Mouse (Mus musculus) midbrain, embryonic 14.5 days (tissue): ENCODE data around the gene Pdpn. TPM values are rescaled to one million over a fixed set of nuclear protein-coding genes. Genes with fewer than 3 reads are reported as not detected.
"Not testable (repeated sequence)": the region's sequence is repeated elsewhere in the genome, so short reads cannot be mapped to it uniquely, and the experiment has no call there.

Experiments used
- ATAC-seq: fragments of 200-750 bp; cut with Nextera tagmentation; 2 replicates; pipeline ENCODE4 v1.8.0; 2017; ENCODE audit warnings: moderate number of reproducible peaks, moderate library complexity; ENCODE audit not compliant: low FRiP score, low TSS enrichment
- DNase-seq: peaks from one replicate; pipeline ENCODE4 v3.0.0-alpha.2; 2015
- H3K27ac ChIP-seq: fragments of 300-500 bp; sonication (generic); replicated peaks from 2 replicates; pipeline ENCODE4 v1.5.1; 2014; ENCODE audit warnings: mild to moderate bottlenecking, low read depth, low read length, moderate library complexity
- H3K27me3 ChIP-seq: fragments of 300-500 bp; sonication (generic); 2 replicates; pipeline ENCODE4 v1.6.1; 2014; ENCODE audit warnings: low read length, control low read depth, mixed read lengths; ENCODE audit not compliant: control insufficient read depth, insufficient read depth
- H3K36me3 ChIP-seq: fragments of 300-500 bp; sonication (generic); 2 replicates; pipeline ENCODE4 v1.6.1; 2014; ENCODE audit warnings: low read length, control low read depth; ENCODE audit not compliant: control insufficient read depth, insufficient read depth
- H3K4me1 ChIP-seq: fragments of 300-500 bp; sonication (generic); 2 replicates; pipeline ENCODE4 v1.6.1; 2014; ENCODE audit warnings: mild to moderate bottlenecking, antibody characterized with exemption, low read length, control low read depth; ENCODE audit not compliant: control insufficient read depth, insufficient read depth
- H3K4me2 ChIP-seq: fragments of 300-500 bp; sonication (generic); 2 replicates; pipeline ENCODE4 v1.6.1; 2014; ENCODE audit warnings: mild to moderate bottlenecking, low read length, moderate library complexity
- H3K4me3 ChIP-seq: fragments of 300-500 bp; sonication (generic); replicated peaks from 2 replicates; pipeline ENCODE4 v1.5.1; 2014; ENCODE audit warnings: low read depth, low read length
- H3K9ac ChIP-seq: fragments of 300-500 bp; sonication (generic); replicated peaks from 2 replicates; pipeline ENCODE4 v1.6.1; 2014; ENCODE audit warnings: mild to moderate bottlenecking, low read length, moderate library complexity
- H3K9me3 ChIP-seq: fragments of 300-500 bp; sonication (generic); 2 replicates; pipeline ENCODE4 v1.6.1; 2016; ENCODE audit warnings: low read length, control low read depth, mixed read lengths; ENCODE audit not compliant: control insufficient read depth
- WGBS: fragments of 180-500 bp; shearing (Covaris S2); extraction: QIAGEN DNeasy Blood & Tissue Kit; methylation state at CpG from one replicate; pipeline ENCODE4 v1.1.7; 2014; 5-methylcytosine and 5-hydroxymethylcytosine counted together
- polyA plus RNA-seq: library from polyadenylated mRNA; unstranded; fragments of >200 nt; fragmentation: Nextera tagmentation; extraction: Ambion mirVana; gene quantifications from 2 replicates; pipeline ENCODE4 v1.2.1, GENCODE M21; 2014

Pdpn gene
- polyA plus RNA-seq = 41.4 and 61.2 TPM in 2 replicates

DNA sequence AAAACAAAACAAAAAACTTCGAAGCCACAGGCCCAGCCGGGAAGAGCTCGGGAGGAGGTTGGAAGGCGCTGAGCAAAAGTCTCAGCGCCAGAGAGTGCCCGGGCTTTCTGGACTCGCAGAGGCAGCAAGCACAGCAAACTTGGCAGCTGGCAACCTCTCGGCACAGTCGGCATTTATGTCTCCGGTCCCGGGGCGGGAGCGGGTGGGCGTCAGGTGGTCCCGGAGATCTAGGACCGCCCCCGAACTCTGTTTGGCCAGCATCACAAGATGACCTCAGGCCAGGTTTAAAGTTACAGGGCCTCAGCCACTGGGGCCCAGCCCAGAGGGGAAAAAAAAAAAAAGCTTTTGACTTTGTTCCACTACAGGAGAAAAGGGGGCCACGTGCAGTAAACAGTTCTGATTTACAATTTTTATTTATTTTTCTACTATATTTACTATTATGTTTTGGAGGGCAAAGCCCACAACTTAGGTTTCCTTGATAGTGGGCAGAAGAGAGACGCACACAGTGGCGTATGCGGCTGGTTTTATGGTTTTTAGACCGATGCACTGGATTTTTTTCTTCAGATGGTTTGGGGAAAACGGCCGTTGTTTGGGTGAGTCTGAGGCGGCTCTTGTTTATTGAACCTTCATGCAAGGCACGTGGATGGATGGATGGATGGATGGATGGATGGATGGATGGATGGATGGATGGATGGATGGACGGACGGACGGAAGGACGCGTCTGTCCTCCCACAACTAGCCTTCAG, at the start of gene Pdpn:
Pdpn (minus strand) TSS at position 240 of the 746 bp plus-strand sequence.
- Histone ChIP-seq H3K27me3 (no peaks in the 10 kb centered on the region), H3K27ac (peak within 1 kb of the TSS; percentile 60), H3K9ac (peak within 1 kb of the TSS; percentile 40; the same call in 1 of the 2 replicates), H3K4me3 (peak within 1 kb of the TSS; percentile 36), H3K36me3 (no peaks in the 10 kb centered on the region), H3K4me2 (peak within 1 kb of the TSS; percentile 62), H3K9me3 (no peaks in the 10 kb centered on the region), H3K4me1 (peaks cover 30% of the 10 kb centered on the region)
- peak; percentile 55 for ATAC-seq
- DNase-seq = peak; percentile 78
- 1% methylated on average over 31 of the region's 31 CpGs for WGBS

DNA sequence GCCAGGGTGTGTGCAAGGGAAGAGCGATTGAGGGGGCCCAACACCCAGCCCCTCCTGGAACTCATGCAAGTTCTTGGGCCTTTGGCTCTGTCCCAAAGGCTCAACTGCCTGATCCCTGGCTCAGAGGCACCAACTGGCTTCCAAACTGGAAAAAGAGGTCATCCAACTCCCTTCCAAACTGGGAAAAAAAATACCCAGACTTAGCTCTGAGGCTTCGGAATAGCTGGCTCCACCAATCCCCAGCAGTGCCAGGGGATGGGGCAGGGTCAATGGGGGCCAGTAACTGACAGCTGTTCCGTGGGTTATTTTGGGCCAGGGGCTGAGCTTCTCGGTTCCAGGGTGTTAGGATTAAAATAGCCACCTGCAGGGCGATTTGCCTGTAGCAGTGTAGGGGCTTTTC, 49.3 kb upstream of the Pdpn start:
- H3K9me3 ChIP-seq = no peaks in the 10 kb centered on the region
- no peak overlapping the region for H3K9ac ChIP-seq
- 22% methylated on average over 5 of the region's 5 CpGs for WGBS
- no peak overlapping the region for H3K27ac ChIP-seq
- DNase-seq (no peak), ATAC-seq (no peak)
- peaks cover 38% of the 10 kb centered on the region for H3K27me3 ChIP-seq
- H3K4me2 ChIP-seq = no peak overlapping the region
- H3K4me1 ChIP-seq = peaks cover 11% of the 10 kb centered on the region; the same call in 1 of the 2 replicates
- no peaks in the 10 kb centered on the region for H3K36me3 ChIP-seq
- H3K4me3 ChIP-seq = no peak overlapping the region

- Histone ChIP-seq H3K27me3 (peaks cover 21% of the 10 kb centered on the region), H3K4me1 (peaks cover 11% of the 10 kb centered on the region; the same call in 1 of the 2 replicates)
- 81% methylated on average over 5 of the region's 5 CpGs for WGBS
- not testable (repeated sequence) for H3K9me3 ChIP-seq, H3K36me3 ChIP-seq, H3K27ac ChIP-seq, H3K9ac ChIP-seq, H3K4me3 ChIP-seq, DNase-seq, H3K4me2 ChIP-seq, ATAC-seq
Measured at GRCm38 (mm10) chr4:143345491-143345890, 46.1 kb upstream of the Pdpn start.

DNA sequence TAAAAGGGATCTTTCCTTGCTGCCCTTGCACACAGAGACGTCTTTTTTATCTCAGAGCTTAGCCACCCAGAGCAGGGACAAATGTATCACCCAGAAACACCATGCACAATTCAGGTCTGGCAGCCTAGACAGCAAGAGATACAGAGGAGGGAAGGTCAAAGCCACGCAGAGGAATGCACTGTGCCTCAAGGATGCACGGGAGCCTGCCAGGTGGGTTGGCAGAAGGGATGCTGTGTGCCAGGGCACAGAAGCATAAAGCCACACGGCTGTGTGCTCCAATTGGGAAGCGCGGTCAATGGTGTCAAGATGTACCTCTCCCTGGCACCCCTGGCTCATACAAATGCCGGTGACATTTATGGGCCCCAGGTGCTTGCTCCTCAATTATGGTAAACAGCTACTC, 42.1 kb upstream of the Pdpn start:
- Histone ChIP-seq H3K4me2 (no peak overlapping the region), H3K27me3 (no peaks in the 10 kb centered on the region), H3K36me3 (no peaks in the 10 kb centered on the region), H3K4me1 (no peaks in the 10 kb centered on the region), H3K9me3 (no peaks in the 10 kb centered on the region), H3K9ac (no peak overlapping the region), H3K4me3 (no peak overlapping the region), H3K27ac (no peak overlapping the region)
- WGBS = 76% methylated on average over 7 of the region's 7 CpGs
- DNase-seq (no peak), ATAC-seq (no peak)

DNA sequence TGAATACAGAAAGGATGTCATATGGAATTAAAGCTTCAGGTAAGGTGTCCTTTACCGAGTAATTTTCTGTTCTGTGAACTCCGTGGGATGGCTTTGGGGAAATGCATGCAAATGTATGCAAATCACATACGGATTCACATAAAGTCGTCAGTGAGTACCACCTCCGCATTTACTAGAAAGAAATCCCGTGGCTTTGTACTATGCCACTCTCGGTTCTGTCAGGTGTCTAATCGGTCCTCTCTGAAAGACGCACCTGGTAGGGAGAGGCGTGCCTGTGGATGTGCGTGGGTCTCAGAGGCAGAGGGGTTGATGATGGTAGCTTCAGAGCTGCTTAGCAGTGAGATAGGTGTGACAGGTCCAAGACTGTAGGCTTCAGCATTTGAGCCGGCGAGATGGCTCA, 40.4 kb upstream of the Pdpn start:
- Histone ChIP-seq H3K36me3 (no peaks in the 10 kb centered on the region), H3K9ac (no peak overlapping the region), H3K27ac (no peak overlapping the region), H3K27me3 (no peaks in the 10 kb centered on the region), H3K9me3 (no peaks in the 10 kb centered on the region), H3K4me3 (no peak overlapping the region), H3K4me1 (no peaks in the 10 kb centered on the region), H3K4me2 (no peak overlapping the region)
- ATAC-seq (no peak), DNase-seq (no peak)
- WGBS = 70% methylated on average over 13 of the region's 13 CpGs

DNA sequence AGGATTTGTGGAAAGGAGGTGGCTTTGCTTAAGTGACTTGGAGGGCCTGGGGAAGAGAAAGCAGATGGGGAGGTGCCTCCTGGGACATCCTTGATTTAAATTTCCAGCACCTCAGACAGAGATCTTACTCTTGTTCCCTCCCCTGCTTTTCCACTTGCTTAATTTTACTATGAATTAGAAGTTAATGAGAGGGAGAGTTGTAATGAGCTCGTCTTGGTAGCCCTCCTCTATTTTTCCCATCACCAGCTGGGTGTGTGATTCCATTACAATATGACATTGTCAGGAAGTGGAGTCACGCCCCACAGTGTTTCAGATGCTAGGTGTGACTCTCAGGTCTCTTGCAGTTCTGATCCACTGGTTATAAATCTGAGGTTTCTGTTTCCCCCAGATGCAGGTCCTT, 36.7 kb upstream of the Pdpn start:
- no peaks in the 10 kb centered on the region for H3K9me3 ChIP-seq
- WGBS = 64% methylated on average over 2 of the region's 2 CpGs
- H3K9ac ChIP-seq = no peak overlapping the region
- no peaks in the 10 kb centered on the region for H3K27me3 ChIP-seq
- H3K27ac ChIP-seq = no peak overlapping the region
- no peak overlapping the region for H3K4me2 ChIP-seq
- H3K4me3 ChIP-seq = no peak overlapping the region
- no peaks in the 10 kb centered on the region for H3K36me3 ChIP-seq
- DNase-seq = no peak
- ATAC-seq = no peak
- H3K4me1 ChIP-seq = no peaks in the 10 kb centered on the region

DNA sequence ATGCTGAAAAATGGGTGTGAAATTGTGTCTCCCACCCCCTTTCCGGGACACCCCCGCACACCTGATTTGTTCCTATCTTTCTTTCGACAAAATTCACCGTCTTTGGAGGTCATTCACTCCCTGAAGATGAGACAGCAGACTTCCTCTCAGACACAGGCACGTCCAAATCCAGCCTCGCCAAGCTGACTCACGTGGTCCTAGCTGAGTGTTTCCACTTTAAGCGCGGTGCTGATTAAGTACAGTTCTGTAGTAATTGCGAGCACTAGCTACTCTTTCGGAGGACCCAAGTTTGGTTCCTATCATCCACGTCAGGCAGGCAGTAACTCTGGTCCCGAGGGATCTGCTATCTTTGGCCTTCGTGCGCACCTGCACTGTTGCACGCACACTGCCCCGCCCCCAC, 35.6 kb upstream of the Pdpn start:
- H3K27me3 ChIP-seq = no peaks in the 10 kb centered on the region
- no peaks in the 10 kb centered on the region for H3K36me3 ChIP-seq
- H3K27ac ChIP-seq = no peak overlapping the region
- DNase-seq = no peak
- ATAC-seq = no peak
- H3K9ac ChIP-seq = no peak overlapping the region
- H3K4me2 ChIP-seq = no peak overlapping the region
- no peaks in the 10 kb centered on the region for H3K9me3 ChIP-seq
- WGBS = 91% methylated on average over 17 of the region's 17 CpGs
- H3K4me3 ChIP-seq = no peak overlapping the region
- no peaks in the 10 kb centered on the region for H3K4me1 ChIP-seq

- DNase-seq = no peak
- no peak for ATAC-seq
- 53% methylated on average over 5 of the region's 5 CpGs for WGBS
Measured at GRCm38 (mm10) chr4:143334145-143334544, 34.8 kb upstream of the Pdpn start.

DNA sequence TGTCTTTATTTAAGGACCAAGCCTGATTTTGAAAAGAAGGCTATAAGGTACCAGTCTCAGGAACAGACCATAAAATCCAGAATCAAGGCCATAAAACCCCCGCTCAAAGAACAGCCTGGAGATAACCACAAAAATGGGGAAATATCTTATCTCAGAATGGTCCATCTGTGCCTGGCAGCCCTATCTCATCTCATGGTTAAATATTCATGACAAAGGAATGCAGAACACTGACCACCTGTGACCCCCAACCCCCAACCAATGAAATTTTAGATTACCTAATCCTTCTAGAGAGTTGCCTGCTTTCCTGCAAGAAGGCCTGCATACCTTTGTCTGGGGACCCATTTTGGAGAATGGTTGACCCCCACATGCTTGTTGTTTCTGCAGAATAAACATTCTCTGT, 32.4 kb upstream of the Pdpn start:
- Histone ChIP-seq H3K36me3 (no peaks in the 10 kb centered on the region), H3K27ac (no peak overlapping the region), H3K4me2 (no peak overlapping the region), H3K9ac (no peak overlapping the region), H3K4me3 (no peak overlapping the region), H3K9me3 (no peaks in the 10 kb centered on the region), H3K27me3 (no peaks in the 10 kb centered on the region), H3K4me1 (no peaks in the 10 kb centered on the region)
- no peak for DNase-seq
- ATAC-seq = no peak
- WGBS = 90% methylated on average over 1 of the region's 1 CpGs

More at GRCm38 (mm10) chr4:143334145-143334544, 34.8 kb upstream of the Pdpn start:
- Histone ChIP-seq H3K4me2 (no peak overlapping the region), H3K9me3 (no peaks in the 10 kb centered on the region), H3K9ac (no peak overlapping the region), H3K4me1 (no peaks in the 10 kb centered on the region), H3K36me3 (no peaks in the 10 kb centered on the region), H3K27ac (no peak overlapping the region), H3K27me3 (no peaks in the 10 kb centered on the region), H3K4me3 (no peak overlapping the region)
